Mouse (Mus musculus) layer of hippocampus, adult 18-20 months (tissue): ENCODE measurements around the gene Exoc3l2. TPM values are rescaled to one million over a fixed set of nuclear protein-coding genes. Genes with fewer than 3 reads are reported as not detected.

Experiments
- DNase-seq, 2 experiments: peaks; one replicate each; pipeline ENCODE4 v3.0.0; 2022; ENCODE audit warnings: low spot score in 2 of 2
- long read RNA-seq: library from polyadenylated mRNA; stranded (forward); transcript quantifications from one replicate; pipeline ENCODE4 v2.0.0, GENCODE M21; 2021
- total RNA-seq, 2 experiments: library from RNA; stranded (reverse); gene quantifications; 2 replicates each; pipeline ENCODE4 v1.2.3; 2021

The Exoc3l2 gene
- under 1 TPM; 0.38 to 0.59 TPM for total RNA-seq
- long read RNA-seq, partial matches to known transcripts: 1 of 1 reads
- long read RNA-seq, other reads (novel, unspliced or antisense): 0 of 1 reads

DNA sequence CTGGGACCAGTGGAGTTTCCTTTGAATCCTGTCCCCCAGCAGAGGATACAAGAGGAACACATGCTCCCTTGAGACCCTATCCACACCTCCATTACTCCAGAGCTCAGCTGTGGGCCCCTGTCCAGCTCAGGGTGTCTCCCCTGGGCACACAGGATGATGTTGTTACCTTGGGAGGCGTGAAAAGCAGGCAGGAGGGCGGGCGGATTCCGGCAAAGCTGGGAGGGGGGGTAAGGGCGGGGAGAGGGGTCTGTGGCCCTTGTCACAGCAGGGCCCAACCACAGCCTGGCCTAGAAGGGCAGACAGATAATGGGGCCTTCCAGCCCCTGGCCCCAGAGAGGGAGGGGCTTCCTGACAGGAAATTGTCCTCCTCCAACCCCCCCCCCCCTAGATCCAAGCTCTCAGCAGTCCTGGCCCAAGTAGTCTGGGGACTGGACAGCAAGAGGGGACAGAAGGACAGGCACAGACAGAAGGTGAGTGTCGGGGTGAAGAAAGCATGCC lies at the start of gene Exoc3l2:
Gene Exoc3l2, plus strand, starts transcription at position 448 of the 498 bp plus-strand sequence.
- no peak for DNase-seq

GRCm38 (mm10) chr7:19413525-19413924 lies 49.6 kb upstream of the Exoc3l2 start:
- DNase-seq: no peak

- DNase-seq: no peak
Measured at GRCm38 (mm10) chr7:19416590-19416989, 46.5 kb upstream of the Exoc3l2 start.

DNA sequence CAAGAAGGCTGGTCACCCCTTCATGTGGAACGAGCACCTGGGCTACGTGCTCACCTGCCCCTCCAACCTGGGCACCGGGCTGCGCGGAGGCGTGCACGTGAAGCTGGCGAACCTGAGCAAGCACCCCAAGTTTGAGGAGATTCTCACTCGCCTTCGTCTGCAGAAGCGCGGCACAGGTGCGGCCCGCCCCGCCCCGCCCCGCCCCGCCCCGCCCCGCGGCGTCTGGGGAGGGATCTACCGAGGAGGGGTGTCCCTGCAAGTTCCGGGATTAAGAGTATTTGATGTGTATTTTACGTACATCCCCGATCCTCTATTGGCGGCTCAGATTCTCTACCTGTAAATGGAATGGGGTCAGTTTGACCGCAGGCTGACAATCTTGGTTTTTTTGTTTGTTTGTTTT lies 43.0 kb upstream of the Exoc3l2 start:
- DNase-seq: no peak

DNA sequence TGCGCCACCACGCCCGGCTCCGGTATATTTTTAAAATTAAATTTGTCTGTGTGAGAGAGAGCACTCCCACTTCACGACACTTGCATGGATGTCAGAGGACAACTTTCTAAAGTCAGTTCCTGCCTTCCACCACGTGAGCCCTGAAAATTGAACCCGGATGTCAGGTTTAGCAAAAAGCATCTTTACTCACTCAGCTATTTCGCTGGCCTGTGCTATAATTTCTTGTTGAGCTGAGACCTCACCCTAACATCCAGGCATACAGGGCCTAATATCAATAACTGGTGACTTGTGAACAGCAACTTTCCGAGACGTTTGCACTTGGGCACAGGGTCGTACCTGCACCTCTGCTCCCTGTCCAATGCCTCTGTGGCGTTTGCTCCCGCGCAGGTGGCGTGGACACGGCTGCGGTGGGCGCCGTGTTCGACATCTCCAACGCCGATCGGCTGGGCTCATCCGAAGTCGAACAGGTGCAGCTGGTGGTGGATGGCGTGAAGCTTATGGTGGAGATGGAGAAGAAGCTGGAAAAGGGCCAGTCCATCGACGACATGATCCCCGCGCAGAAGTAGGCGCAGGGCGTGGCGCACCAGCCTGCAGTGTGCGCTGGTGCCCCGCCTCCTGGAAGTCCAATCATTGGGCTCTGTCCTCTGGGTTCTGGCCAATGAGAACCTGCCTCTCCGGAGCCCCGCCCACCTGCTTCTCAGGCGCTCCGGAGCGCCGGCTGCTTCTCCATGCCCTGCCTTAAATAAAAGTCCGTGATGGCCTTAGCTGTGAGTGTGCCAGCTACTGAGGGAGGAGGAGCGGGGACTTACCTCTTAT lies 42.1 kb upstream of the Exoc3l2 start:
- DNase-seq: peak; percentile 84 to 91

- no peak for DNase-seq
Measured at GRCm38 (mm10) chr7:19423083-19423482, 40.0 kb upstream of the Exoc3l2 start.

DNA sequence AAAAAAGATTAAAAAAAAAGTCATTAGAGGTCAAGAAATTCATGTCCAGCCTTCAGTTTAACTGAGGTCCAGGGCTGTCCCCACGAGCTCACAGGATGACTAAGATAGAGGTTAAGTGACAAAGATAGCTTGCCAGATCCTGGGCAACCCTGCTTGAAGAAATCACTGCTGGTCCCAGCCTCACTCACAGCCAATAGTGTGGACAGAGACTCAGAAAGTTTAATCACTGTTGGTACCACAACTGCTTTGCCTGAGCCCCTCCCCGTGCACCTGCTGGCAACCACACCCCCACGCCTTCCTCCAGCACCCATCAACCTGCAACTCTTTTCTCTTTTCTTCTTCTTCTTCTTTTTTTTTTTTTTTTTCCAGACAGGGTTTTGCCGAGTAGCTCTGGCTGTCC lies 39.1 kb upstream of the Exoc3l2 start:
- DNase-seq: no peak

GRCm38 (mm10) chr7:19426349-19426748 lies 36.8 kb upstream of the Exoc3l2 start:
- no peak for DNase-seq

DNA sequence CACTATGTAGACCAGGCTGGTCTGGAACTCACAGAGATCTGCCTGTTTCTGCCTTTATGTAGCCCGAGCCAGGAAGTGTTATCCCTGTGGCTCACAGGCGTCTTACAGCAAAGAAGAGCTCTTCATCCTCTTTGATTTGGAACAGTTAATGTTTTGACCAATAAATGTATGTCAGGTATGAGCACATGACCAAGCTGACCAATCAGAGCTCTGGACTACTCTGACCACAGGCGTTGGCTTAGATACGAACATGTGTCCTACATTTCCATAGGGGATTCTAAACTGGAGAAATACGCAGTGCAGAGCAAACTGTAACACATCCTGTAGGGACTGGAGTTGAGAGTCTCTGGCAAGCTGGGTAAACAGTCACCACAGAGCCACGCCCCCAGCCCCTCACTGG lies 36.2 kb upstream of the Exoc3l2 start:
- no peak for DNase-seq

- DNase-seq: no peak
Measured at GRCm38 (mm10) chr7:19427999-19428650, 35.0 kb upstream of the Exoc3l2 start.

GRCm38 (mm10) chr7:19429726-19430125 lies 33.4 kb upstream of the Exoc3l2 start:
- DNase-seq: no peak

- peak in 1 of 2 experiments; percentile 57 for DNase-seq
Measured at GRCm38 (mm10) chr7:19430402-19430801, 32.7 kb upstream of the Exoc3l2 start.

- DNase-seq: no peak
Measured at GRCm38 (mm10) chr7:19432475-19432874, 30.7 kb upstream of the Exoc3l2 start.

DNA sequence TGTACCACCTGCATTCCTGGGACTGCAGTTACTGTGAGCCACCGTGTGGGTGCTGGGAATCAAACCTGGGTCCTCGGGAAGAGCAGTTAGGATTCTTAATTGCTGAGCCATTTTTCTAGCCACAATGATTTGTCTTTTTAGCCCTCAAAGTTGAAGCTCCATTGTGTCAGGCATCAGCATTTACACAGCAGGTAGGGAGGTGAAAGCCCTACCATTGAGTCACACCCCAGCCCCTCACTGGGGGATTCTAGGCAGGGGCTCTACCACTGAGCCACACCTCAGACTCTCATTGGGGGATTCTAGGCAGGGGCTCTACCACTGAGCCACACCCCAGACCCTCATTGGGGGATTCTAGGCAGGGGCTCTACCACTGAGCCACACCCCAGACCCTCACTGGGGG lies 26.9 kb upstream of the Exoc3l2 start:
- no peak for DNase-seq

- DNase-seq: peak; percentile 66 to 86
Measured at GRCm38 (mm10) chr7:19437048-19437447, 26.1 kb upstream of the Exoc3l2 start.

GRCm38 (mm10) chr7:19441448-19442091 lies 21.6 kb upstream of the Exoc3l2 start:
- DNase-seq: no peak

GRCm38 (mm10) chr7:19443344-19443743 lies 19.8 kb upstream of the Exoc3l2 start:
- peak; percentile 60 to 92 for DNase-seq

DNA sequence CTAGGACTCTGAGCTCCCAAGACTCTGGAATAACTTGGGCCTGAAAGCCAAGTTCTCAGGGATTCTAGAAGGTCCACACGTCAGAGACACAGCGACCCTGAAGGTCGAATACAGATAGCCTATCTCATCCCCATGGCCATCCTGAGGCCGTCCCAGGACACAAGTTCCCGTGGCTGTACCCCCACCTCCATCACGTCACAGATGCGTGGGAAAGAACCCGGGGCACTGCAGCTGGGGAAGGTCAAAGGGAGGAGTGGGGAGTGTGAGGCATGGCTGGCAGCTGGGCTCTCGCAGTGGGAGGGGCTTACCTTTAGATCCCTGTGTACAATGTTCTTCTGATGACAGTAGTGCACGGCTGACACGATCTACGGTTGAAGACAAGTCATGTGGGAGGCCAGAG lies 18.3 kb upstream of the Exoc3l2 start:
- DNase-seq: no peak

DNA sequence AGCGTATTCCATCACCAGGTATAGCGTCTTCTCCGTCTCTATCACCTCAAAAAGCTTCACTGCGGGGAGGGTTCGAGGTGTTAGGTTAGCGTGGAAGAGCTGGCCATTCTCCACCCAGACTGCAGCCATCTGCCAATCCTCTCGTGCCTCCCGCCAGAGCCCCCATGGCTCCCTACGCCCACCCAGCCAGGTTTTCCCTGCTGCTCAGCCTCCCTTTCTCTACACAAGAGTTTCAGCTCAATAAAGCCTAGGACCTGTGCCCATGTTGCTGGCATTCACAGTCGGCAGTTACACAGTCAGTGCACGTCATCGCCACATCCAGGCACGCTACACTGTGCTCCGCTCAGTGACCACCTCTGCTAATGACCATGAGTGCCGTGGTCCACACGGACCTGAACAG lies 15.4 kb upstream of the Exoc3l2 start:
- peak; percentile 41 to 47 for DNase-seq

GRCm38 (mm10) chr7:19449165-19449564 lies 14.0 kb upstream of the Exoc3l2 start:
- DNase-seq: no peak

GRCm38 (mm10) chr7:19455186-19455585 lies 7.9 kb upstream of the Exoc3l2 start:
- DNase-seq: no peak
